Mouse (Mus musculus) C2C12 (cell line): Measurements from ENCODE around the gene Syngr2.

Experiments
- CTCF ChIP-seq: IDR thresholded peaks from one replicate; pipeline ENCODE4 v1.5.1; 2011; ENCODE audit not compliant: control insufficient read depth, insufficient read depth, insufficient read length
- MAX ChIP-seq: IDR thresholded peaks from one replicate; pipeline ENCODE4 v1.6.1; 2011; ENCODE audit warnings: mild to moderate bottlenecking, control low read depth

GRCm38 (mm10) chr11:117839021-117839420 lies 29.6 kb downstream of the Syngr2 start:
- TF ChIP-seq MAX = no peak
- no peak for TF ChIP-seq CTCF
